Mouse (Mus musculus) hindbrain, embryonic 10.5 days (tissue): Measurements from ENCODE around the gene Tmem150a. TPM values are rescaled to one million over a fixed set of nuclear protein-coding genes. Genes with fewer than 3 reads are reported as not detected.

ENCODE experiments used
- DNase-seq: peaks from one replicate; pipeline ENCODE4 v3.0.0-alpha.2; 2017; ENCODE audit warnings: low spot score
- H3K27ac ChIP-seq: fragments of 300-500 bp; sonication (generic); 2 replicates; pipeline ENCODE4 v1.5.1; 2016; ENCODE audit warnings: mild to moderate bottlenecking, moderate library complexity
- H3K27me3 ChIP-seq: fragments of 300-500 bp; sonication (generic); 2 replicates; pipeline ENCODE4 v1.6.1; 2016; ENCODE audit warnings: mild to moderate bottlenecking; ENCODE audit not compliant: poor library complexity, insufficient read depth, severe bottlenecking
- H3K36me3 ChIP-seq: fragments of 300-500 bp; sonication (generic); 2 replicates; pipeline ENCODE4 v1.6.1; 2016; ENCODE audit warnings: mild to moderate bottlenecking, moderate library complexity
- H3K4me1 ChIP-seq: fragments of 300-500 bp; sonication (generic); replicated peaks from 2 replicates; pipeline ENCODE4 v1.6.1; 2016; ENCODE audit warnings: mild to moderate bottlenecking
- H3K4me3 ChIP-seq: fragments of 300-500 bp; sonication (generic); 2 replicates; pipeline ENCODE4 v1.5.1; 2016; ENCODE audit warnings: mild to moderate bottlenecking, moderate library complexity
- H3K9me3 ChIP-seq: fragments of 300-500 bp; sonication (generic); 2 replicates; pipeline ENCODE4 v1.6.1; 2016; ENCODE audit warnings: mild to moderate bottlenecking, moderate library complexity
- WGBS: fragments of 180-500 bp; shearing (Covaris S2); methylation state at CpG from one replicate; pipeline ENCODE4 v1.1.7; 2016; 5-methylcytosine and 5-hydroxymethylcytosine counted together
- polyA plus RNA-seq: library from polyadenylated mRNA; unstranded; fragments of >200 nt; fragmentation: Nextera tagmentation; extraction: Ambion mirVana; gene quantifications from 2 replicates; pipeline ENCODE4 v1.2.1, GENCODE M21; 2016

Tmem150a gene
- polyA plus RNA-seq, 1 experiment from 2014 or later, result 7.0 TPM

DNA sequence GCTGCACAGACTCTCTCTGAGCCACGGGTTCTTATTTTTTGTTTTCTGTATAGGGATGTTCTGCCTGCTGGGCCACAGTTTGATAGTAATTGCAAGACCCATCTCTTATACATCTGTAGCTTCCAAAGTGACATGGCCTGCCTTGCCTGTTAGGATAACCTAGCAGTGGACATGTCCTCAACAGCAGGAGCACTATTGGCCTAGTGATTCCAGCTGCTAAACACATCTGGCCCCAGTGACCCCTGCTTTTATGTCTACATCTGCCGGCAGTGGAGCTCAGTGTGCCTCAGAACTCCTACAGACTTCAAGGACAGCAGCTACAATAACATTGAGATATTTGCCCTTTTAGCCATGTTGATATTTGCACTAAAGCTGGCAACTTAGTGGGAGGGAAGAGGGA, 44.7 kb downstream of the Tmem150a start:
- Histone ChIP-seq H3K9me3 (no peaks in the 10 kb centered on the region), H3K4me3 (no peak overlapping the region), H3K27ac (no peak overlapping the region), H3K27me3 (no peaks in the 10 kb centered on the region), H3K4me1 (no peaks in the 10 kb centered on the region), H3K36me3 (no peaks in the 10 kb centered on the region)
- peak; percentile 38 for DNase-seq
- WGBS, result 38% methylated on average over 2 of the region's 2 CpGs

- peak; percentile 69 for DNase-seq
- H3K27ac ChIP-seq, result no peak overlapping the region
- 28% methylated on average over 7 of the region's 7 CpGs for WGBS
- H3K36me3 ChIP-seq, result no peaks in the 10 kb centered on the region
- no peaks in the 10 kb centered on the region for H3K27me3 ChIP-seq
- H3K4me1 ChIP-seq, result no peaks in the 10 kb centered on the region
- no peak overlapping the region for H3K4me3 ChIP-seq
- no peaks in the 10 kb centered on the region for H3K9me3 ChIP-seq
Measured at GRCm38 (mm10) chr6:72401875-72402274, 46.6 kb downstream of the Tmem150a start.

- 85% methylated on average over 7 of the region's 7 CpGs for WGBS
Measured at GRCm38 (mm10) chr6:72405356-72405755, 50.1 kb downstream of the Tmem150a start.

GRCm38 (mm10) chr6:72407119-72407518, 51.9 kb downstream of the Tmem150a start:
- Histone ChIP-seq H3K9me3 (no peaks in the 10 kb centered on the region), H3K36me3 (no peaks in the 10 kb centered on the region), H3K4me1 (no peaks in the 10 kb centered on the region), H3K27ac (no peak overlapping the region), H3K4me3 (no peak overlapping the region), H3K27me3 (no peaks in the 10 kb centered on the region)
- DNase-seq, result peak; percentile 89
- WGBS, result 2% methylated on average over 5 of the region's 5 CpGs

More at GRCm38 (mm10) chr6:72405356-72405755, 50.1 kb downstream of the Tmem150a start:
- no peak overlapping the region for H3K27ac ChIP-seq
- DNase-seq, result no peak
- H3K4me1 ChIP-seq, result no peaks in the 10 kb centered on the region
- no peak overlapping the region for H3K4me3 ChIP-seq
- no peaks in the 10 kb centered on the region for H3K9me3 ChIP-seq
- H3K36me3 ChIP-seq, result no peaks in the 10 kb centered on the region
- no peaks in the 10 kb centered on the region for H3K27me3 ChIP-seq

Other genes with a start within 250 kb of the Tmem150a start
- gene Atoh8, start 119.9 kb upstream of the Tmem150a start, polyA plus RNA-seq, result 15.9 and 16.6 TPM in 2 replicates
- not detected in 2 replicates for gene Sftpb, start 50.8 kb upstream of the Tmem150a start, polyA plus RNA-seq
- 79.7 and 80.3 TPM in 2 replicates for gene Usp39, start 10.3 kb upstream of the Tmem150a start, polyA plus RNA-seq
- gene 0610030E20Rik, start 8.1 kb upstream of the Tmem150a start, polyA plus RNA-seq, result 25.5 and 27.8 TPM in 2 replicates
- gene Rnf181, start 11.5 kb downstream of the Tmem150a start, polyA plus RNA-seq, result 110 and 114 TPM in 2 replicates
- 13.6 and 15.8 TPM in 2 replicates for gene Vamp5, start 25.0 kb downstream of the Tmem150a start, polyA plus RNA-seq
- gene Vamp8, start 35.3 kb downstream of the Tmem150a start, polyA plus RNA-seq, result 40.7 and 43.5 TPM in 2 replicates
- 18.5 and 19.6 TPM in 2 replicates for gene Ggcx, start 58.9 kb downstream of the Tmem150a start, polyA plus RNA-seq
- 320 and 408 TPM in 2 replicates for gene Mat2a, start 84.1 kb downstream of the Tmem150a start, polyA plus RNA-seq
- 0.15 and 0.21 TPM in 2 replicates for gene Sh2d6, start 166.3 kb downstream of the Tmem150a start, polyA plus RNA-seq
- 13.4 and 14.1 TPM in 2 replicates for gene Capg, start 188.9 kb downstream of the Tmem150a start, polyA plus RNA-seq
- 13.7 and 15.7 TPM in 2 replicates for gene Elmod3, start 243.0 kb downstream of the Tmem150a start, polyA plus RNA-seq
- 7.7 and 8.5 TPM in 2 replicates for gene Retsat, start 243.0 kb downstream of the Tmem150a start, polyA plus RNA-seq